Mouse (Mus musculus) small intestine, adult 2 months (tissue): ENCODE results near the gene Hbb-bs. TPM values are rescaled to one million over a fixed set of nuclear protein-coding genes. Genes with fewer than 3 reads are reported as not detected.

Experiments
- H3K27ac ChIP-seq: fragments of 200-500 bp; 2 replicates; pipeline ENCODE4 v1.5.1; 2012; ENCODE audit warnings: low read depth, low read length, control low read depth, inconsistent platforms; ENCODE audit not compliant: insufficient read depth
- H3K27me3 ChIP-seq: fragments of 200-500 bp; 2 replicates; pipeline ENCODE4 v1.6.1; 2012; ENCODE audit warnings: mild to moderate bottlenecking, moderate library complexity, low read length, inconsistent platforms; ENCODE audit not compliant: control insufficient read depth, insufficient read depth
- H3K36me3 ChIP-seq: fragments of 200-500 bp; 2 replicates; pipeline ENCODE4 v1.6.1; 2012; ENCODE audit warnings: mild to moderate bottlenecking, low read length, control low read depth, inconsistent platforms; ENCODE audit not compliant: control insufficient read depth, insufficient read depth
- H3K4me1 ChIP-seq: fragments of 200-500 bp; 2 replicates; pipeline ENCODE4 v1.6.1; 2012; ENCODE audit warnings: low read length, inconsistent platforms, mixed read lengths; ENCODE audit not compliant: control insufficient read depth, insufficient read depth, insufficient read length
- H3K4me3 ChIP-seq: fragments of 200-500 bp; 2 replicates; pipeline ENCODE4 v1.5.1; 2012; ENCODE audit warnings: low read depth, mild to moderate bottlenecking, control low read depth, inconsistent platforms, low read length, moderate library complexity
- CTCF ChIP-seq: fragments of 200-500 bp; IDR thresholded peaks from 2 replicates; pipeline ENCODE4 v1.5.1; 2012; ENCODE audit warnings: low read depth, mild to moderate bottlenecking, control low read depth, inconsistent platforms, low read length, moderate library complexity, mixed read lengths; ENCODE audit not compliant: insufficient replicate concordance, insufficient read length; ENCODE audit errors: extremely low read depth
- POLR2A ChIP-seq: fragments of 200-500 bp; IDR thresholded peaks from 2 replicates; pipeline ENCODE4 v1.6.1; 2012; ENCODE audit warnings: low read depth, mild to moderate bottlenecking, control low read depth, inconsistent platforms, low read length, moderate library complexity
- WGBS: fragments of 180-500 bp; shearing (Covaris S2); methylation state at CpG from one replicate; pipeline ENCODE4 v1.1.7; 2018; 5-methylcytosine and 5-hydroxymethylcytosine counted together
- polyA plus RNA-seq: library from polyadenylated mRNA; depleted of rRNA; stranded (reverse); fragments of >200 nt; gene quantifications from 2 replicates; pipeline ENCODE4 v1.2.3, GENCODE M21; 2012; rRNA removed

The Hbb-bs gene
- 59.9 and 74.9 TPM in 2 replicates for polyA plus RNA-seq

- Histone ChIP-seq H3K27ac (no peak within 1 kb of the TSS), H3K4me1 (no peaks in the 10 kb centered on the region), H3K27me3 (no peaks in the 10 kb centered on the region), H3K36me3 (no peaks in the 10 kb centered on the region), H3K4me3 (no peak within 1 kb of the TSS)
- no peak for TF ChIP-seq CTCF
- no peak for TF ChIP-seq POLR2A
- 86% methylated on average over 4 of the region's 4 CpGs for WGBS
Measured at GRCm38 (mm10) chr7:103827808-103828207, at the start of gene Hbb-bs. TSS of gene Hbb-bs (minus strand) at chr7:103828096.

- TF ChIP-seq POLR2A (no peak), CTCF (no peak)
- H3K27me3 ChIP-seq, result no peaks in the 10 kb centered on the region
- H3K27ac ChIP-seq, result no peak overlapping the region
- WGBS, result 78% methylated on average over 2 of the region's 2 CpGs
- no peak overlapping the region for H3K4me3 ChIP-seq
- H3K36me3 ChIP-seq, result no peaks in the 10 kb centered on the region
- H3K4me1 ChIP-seq, result no peaks in the 10 kb centered on the region
Measured at GRCm38 (mm10) chr7:103877093-103877492, 49.2 kb upstream of the Hbb-bs start.

GRCm38 (mm10) chr7:103874451-103874850 lies 46.6 kb upstream of the Hbb-bs start:
- no peak for TF ChIP-seq CTCF
- TF ChIP-seq POLR2A, result no peak
- Histone ChIP-seq H3K36me3 (no peaks in the 10 kb centered on the region), H3K27ac (no peak overlapping the region), H3K27me3 (no peaks in the 10 kb centered on the region), H3K4me3 (no peak overlapping the region), H3K4me1 (no peaks in the 10 kb centered on the region)
- WGBS, result 37% methylated on average over 5 of the region's 5 CpGs

- TF ChIP-seq CTCF, result no peak
- TF ChIP-seq POLR2A, result no peak
- no peaks in the 10 kb centered on the region for H3K4me1 ChIP-seq
- no peaks in the 10 kb centered on the region for H3K36me3 ChIP-seq
- 2% methylated on average over 1 of the region's 1 CpGs for WGBS
- no peak overlapping the region for H3K4me3 ChIP-seq
- no peak overlapping the region for H3K27ac ChIP-seq
- H3K27me3 ChIP-seq, result no peaks in the 10 kb centered on the region
Measured at GRCm38 (mm10) chr7:103873064-103873463, 45.2 kb upstream of the Hbb-bs start.

GRCm38 (mm10) chr7:103870667-103871066 lies 42.8 kb upstream of the Hbb-bs start:
- Histone ChIP-seq H3K4me3 (no peak overlapping the region), H3K27me3 (no peaks in the 10 kb centered on the region), H3K27ac (no peak overlapping the region), H3K4me1 (no peaks in the 10 kb centered on the region), H3K36me3 (no peaks in the 10 kb centered on the region)
- TF ChIP-seq CTCF (no peak), POLR2A (no peak)

GRCm38 (mm10) chr7:103865716-103866115 lies 37.8 kb upstream of the Hbb-bs start:
- TF ChIP-seq POLR2A (no peak), CTCF (no peak)
- H3K27ac ChIP-seq, result no peak overlapping the region
- H3K4me1 ChIP-seq, result no peaks in the 10 kb centered on the region
- no peaks in the 10 kb centered on the region for H3K27me3 ChIP-seq
- no peaks in the 10 kb centered on the region for H3K36me3 ChIP-seq
- no peak overlapping the region for H3K4me3 ChIP-seq

- TF ChIP-seq CTCF, result no peak
- no peak for TF ChIP-seq POLR2A
- no peak overlapping the region for H3K27ac ChIP-seq
- H3K4me1 ChIP-seq, result no peaks in the 10 kb centered on the region
- 77% methylated on average over 3 of the region's 3 CpGs for WGBS
- H3K36me3 ChIP-seq, result no peaks in the 10 kb centered on the region
- H3K27me3 ChIP-seq, result no peaks in the 10 kb centered on the region
- no peak overlapping the region for H3K4me3 ChIP-seq
Measured at GRCm38 (mm10) chr7:103861531-103861930, 33.6 kb upstream of the Hbb-bs start.

- WGBS, result 22% methylated on average over 1 of the region's 1 CpGs
- no peak overlapping the region for H3K27ac ChIP-seq
- H3K4me3 ChIP-seq, result no peak overlapping the region
- H3K36me3 ChIP-seq, result no peaks in the 10 kb centered on the region
- no peaks in the 10 kb centered on the region for H3K4me1 ChIP-seq
- TF ChIP-seq POLR2A (no peak), CTCF (no peak)
- no peaks in the 10 kb centered on the region for H3K27me3 ChIP-seq
Measured at GRCm38 (mm10) chr7:103860855-103861254, 33.0 kb upstream of the Hbb-bs start.
